Mouse (Mus musculus): ENCODE measurements around the gene Slc7a6.
"Not testable (repeated sequence)": the region's sequence is repeated elsewhere in the genome, so short reads cannot be mapped to it uniquely, and the experiment has no call there.

Gene Slc7a6

DNA sequence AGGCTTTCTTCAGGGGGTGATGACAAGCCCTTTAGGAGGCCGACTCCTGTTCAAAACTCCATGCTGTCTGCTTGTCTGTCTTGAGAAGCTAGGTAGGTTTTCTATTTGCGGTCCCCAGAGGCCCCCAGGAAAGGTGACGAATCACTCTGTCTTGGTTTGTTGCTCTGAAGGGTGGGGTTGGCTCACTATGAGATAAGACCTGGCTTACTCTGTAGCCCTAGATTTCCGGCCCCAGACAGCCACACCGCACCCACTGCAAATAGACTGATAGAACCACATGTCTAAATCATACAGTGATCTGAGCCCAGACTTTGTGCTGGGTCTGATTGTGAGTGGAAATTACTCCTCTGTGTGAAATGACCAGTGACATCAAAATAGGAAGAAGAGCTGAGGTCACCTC is 23.0 kb downstream of the Slc7a6 start:
- DNase-seq = no peak

DNA sequence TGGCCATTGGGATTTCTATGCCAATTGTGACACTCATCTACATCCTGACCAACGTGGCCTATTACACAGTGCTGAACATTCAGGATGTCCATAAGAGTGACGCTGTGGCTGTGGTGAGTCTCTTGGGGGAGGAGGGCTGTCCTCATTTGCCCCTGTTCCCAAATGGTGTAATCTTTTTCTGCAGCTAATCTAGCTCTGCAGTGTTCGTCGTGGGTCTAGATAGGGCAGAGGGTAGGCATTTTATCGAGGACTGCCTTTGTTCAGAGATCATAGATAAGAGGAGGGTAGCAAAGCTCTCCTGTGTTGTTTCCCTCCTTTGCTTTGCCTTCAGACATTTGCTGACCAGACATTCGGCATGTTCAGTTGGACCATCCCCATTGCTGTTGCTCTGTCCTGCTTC is 24.5 kb downstream of the Slc7a6 start:
- DNase-seq = no peak

DNA sequence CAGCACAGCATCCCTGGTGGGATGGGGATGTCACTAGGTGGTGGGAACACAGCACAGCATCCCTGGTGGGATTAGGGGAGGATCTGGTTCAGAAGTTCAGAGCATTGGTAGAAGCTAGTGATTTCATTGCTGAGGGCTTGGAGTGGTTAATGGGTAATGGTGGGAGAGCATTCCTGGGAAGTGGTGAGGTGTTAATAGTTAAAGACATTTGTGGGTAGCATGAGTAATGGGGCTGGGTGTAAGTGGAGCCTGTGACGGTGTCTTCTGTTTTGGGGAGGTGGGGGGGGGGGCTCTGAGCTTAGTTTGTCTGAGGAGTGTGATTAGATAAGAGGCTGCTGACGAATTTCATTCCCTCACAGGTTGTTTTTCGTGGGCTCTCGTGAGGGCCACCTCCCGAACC is 25.4 kb downstream of the Slc7a6 start:
- no peak for DNase-seq

DNA sequence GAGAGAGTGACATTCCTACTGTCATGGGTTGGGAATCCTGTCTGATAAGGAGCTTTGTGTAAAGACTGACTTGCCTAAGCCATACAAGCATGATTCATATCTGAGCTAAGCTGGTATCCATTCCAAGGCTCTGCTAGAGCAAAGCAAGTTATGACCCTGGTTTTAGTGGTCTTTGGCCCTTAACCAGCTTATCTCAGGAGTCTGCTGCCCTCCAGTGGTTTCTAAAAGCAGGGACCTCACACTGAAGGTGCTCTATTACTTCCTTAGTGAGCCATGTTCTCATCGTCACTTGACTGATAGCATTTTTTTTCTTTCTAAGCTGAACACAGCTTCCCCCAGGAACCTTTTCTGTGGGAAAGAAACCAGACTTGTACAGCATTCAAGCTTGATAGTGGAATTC is 30.1 kb downstream of the Slc7a6 start:
- peak; percentile 52 for DNase-seq

DNA sequence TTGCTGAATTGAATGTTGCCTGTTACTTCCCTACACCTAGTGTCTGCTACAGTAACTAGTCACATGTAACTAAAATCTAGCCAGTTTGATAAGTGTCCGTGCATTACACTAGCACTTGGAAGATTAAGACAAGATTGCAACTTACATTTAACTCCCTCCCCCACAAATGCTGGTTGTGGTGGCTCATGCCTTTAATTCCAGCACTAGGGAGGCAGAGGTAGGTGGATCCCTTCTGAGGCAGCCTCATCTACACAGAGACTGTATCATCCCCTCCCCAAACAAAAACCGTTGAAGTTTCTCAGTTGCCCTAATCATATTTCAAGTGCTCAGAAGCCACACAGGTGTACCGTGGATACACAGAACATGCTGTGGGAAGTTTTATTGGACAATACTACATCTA is 30.9 kb downstream of the Slc7a6 start:
- not testable (repeated sequence) for DNase-seq

DNA sequence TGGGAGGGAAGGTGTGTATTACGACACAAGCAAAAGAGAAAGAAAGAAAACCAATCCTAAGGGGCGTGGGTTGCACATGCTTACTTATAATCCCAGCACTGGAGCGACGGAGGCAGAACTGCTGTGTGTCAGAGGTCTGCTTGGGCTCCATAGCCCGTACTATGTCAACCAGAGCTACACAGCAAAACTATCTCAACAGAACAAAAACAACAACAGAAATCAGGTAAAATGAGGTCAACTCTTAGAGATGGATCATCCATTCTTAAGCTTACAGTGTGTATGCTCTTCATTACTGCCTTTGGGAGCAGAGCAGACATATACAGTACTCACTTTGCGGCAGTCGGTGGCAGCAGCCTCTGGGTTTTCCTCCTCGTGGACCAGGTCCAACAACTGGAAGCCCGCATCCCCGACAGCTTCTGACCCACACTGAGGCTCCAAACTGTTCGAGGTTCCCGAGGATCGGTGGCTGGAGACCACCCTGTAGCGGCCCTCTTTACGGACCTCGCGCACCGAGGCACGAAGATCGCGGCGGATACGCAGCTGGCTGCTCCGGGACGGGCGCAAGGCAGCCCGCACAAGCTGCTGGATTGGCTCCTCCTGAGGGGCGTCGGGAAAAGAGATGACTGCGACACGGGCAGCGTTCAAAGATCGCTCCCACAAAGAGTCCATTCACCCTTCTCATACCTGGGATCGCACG is 41.5 kb downstream of the Slc7a6 start:
- DNase-seq = no peak

DNA sequence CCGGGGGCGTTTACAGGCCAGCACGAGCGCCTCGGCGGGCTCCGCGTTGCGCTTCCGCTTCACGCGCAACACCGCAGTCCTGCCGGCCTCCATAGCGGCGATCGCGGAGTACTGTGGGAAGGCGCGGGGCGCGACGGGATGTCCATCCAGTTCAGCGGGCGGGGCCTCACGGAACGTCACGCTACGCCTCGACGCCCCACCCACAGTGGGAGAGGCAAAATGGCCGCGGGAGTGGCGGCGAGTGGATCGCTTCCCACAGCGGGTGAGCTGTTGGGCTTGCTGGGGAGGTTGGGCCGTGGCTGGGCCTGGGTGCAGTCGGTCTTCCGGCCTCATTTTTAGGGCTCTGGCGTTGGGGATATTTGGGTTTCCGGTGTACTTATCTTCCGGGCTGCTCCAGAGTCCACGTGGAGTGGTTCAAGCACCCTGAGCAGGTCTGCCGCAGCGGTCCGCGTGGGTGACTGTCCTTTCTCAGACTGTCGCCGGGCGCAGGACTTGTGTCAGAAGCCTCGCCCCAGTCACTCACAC is 42.2 kb downstream of the Slc7a6 start, which contains the start of the genes Slc7a6os and Prmt7:
Gene Slc7a6os, minus strand, starts transcription at position 115 of the 525 bp plus-strand sequence.
Gene Prmt7, plus strand, starts transcription at position 116 of the 525 bp plus-strand sequence.
- peak; percentile 95 for DNase-seq

DNA sequence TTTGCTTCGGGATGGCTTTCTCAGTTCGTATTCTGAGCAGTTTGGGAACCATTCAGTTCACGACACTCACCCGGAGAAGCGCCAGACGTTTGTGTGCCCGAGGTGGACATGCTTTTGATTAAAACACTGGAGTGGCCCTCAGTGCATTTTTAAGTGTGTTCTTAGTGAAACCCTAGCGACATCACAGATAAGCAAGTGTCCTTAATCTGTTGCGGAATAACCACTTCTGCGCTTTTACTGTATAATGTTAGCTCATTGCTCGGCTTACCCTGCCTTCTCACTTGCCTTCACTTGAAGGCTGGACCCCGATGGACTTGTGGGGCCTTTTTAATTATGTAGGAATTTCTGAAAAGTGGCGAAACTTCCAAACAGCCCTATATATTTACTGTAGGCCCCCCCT is 42.8 kb downstream of the Slc7a6 start:
- DNase-seq = no peak

DNA sequence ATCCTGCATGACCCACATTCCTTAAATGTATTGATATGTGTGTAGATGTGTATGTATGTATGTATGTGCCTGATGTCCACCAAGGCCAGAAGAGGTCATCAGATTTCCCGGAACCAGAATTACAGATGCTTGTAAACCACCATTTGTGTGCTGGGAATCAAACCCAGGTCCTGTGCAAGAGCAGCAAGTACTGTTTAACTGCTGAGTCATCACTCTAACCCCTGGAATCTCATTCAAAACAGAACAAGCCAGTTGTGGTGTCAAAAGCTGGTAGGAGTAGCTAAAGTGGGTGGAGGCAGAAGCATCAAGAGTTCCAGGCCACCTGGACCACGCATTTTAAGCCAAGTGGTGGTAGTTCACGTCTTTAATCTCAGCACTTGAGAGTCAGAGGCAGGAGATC is 45.3 kb downstream of the Slc7a6 start:
- no peak for DNase-seq

DNA sequence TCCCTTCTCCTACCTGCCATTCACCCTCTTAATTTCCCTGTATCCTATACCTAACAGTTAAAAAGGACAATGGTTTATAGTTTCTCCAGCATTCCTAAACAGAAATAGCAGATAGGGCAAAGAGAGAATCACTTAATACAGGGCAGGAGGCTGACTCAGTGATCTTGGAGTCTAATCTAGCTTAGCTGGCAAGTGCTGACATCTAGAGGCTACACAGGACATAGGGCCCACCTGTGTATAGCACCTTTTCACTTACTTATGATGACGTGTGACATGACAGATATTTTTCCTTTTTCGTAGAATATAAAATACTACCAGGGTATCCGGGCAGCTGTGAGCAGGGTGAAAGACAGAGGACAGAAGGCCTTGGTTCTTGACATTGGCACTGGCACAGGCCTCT is 51.0 kb downstream of the Slc7a6 start:
- DNase-seq = no peak

DNA sequence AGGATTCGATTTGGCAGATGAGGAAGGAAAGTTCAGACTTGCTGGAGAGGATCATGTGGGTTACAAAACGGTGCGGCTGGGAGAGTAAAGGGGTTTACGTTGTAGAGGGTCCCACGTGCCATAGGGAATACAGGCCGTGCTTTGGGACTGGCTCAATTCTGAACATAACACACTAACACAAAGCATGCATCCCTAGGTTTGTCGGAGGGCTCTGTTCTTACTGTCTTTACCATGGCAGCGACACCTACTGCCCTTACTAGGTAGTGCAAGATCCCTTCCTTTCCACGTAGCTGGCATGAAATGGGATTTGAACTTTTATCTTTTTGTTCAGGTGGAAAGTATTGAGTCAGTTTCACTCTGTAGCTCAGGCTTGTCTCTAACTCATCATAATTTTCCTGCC is 57.9 kb downstream of the Slc7a6 start:
- DNase-seq = peak; percentile 69

DNA sequence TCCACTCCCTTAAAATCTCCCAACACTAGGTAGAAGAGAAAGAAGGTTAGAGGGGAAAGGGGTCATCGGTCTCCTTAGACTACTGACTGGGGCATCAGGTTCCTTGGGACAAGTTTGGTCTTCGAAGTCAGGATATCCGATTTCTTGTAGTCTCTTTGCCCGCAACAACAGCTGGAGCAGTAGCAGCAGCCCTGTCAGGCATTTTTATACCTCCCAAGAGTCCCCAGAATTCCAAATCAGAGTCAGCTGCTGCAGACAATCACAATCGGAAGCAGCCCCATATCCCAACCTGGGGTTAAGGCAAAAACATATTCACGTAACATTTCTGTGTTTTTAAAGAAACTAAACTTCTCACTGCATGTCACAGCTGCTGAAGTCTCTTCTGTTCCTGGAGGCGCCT is 62.9 kb downstream of the Slc7a6 start:
- no peak for DNase-seq

DNA sequence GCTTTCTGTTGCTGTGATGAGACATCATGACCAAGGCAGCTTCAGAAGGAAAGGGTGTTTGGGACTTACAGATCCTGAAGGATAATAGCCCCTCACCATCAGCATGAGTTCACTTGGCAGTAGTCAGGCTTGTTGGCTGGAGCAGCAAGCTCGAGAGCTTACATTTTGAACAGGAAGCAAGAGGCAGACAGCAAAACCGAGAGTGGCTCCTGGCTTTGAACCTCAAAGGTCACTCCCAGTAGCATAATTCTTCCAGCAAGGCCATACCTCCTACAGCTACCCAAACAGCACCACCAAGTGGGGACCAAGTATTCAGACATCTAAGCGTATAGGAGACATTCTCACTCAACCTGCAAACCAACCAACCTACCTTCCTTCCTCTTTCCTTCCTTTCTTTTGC is 64.1 kb downstream of the Slc7a6 start:
- no peak for DNase-seq

DNA sequence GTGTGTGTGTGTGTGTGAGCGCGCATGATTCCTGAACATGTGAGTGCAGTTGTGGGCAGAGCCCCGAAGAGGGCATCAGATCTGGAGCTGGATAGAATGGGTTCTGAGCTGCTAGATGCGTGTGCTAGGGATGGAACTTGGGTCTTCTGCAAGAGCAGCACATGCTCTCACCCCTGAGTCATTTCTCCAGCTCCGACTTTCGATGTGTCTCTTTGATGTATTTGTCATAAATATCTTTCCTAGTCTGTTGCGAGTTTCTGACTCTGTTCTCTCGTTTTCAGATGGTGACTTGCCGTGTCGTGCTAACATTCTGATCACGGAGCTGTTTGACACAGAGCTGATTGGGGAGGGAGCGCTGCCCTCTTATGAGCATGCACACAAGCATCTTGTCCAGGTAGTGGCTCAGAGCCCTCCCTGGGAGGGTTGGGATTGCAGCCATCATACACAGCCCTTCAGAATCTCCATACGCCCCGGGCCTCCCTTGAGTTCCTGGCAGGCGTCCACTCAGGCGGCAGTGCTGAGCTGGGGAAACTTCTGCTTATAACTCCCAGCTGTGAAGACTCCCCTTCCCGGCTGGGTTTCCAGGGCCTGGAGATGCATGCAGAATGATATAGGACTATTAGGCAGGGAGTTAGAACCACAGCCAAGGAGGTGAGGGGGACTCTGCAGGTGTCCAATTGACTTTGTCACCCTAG is 66.1 kb downstream of the Slc7a6 start:
- DNase-seq = no peak

DNA sequence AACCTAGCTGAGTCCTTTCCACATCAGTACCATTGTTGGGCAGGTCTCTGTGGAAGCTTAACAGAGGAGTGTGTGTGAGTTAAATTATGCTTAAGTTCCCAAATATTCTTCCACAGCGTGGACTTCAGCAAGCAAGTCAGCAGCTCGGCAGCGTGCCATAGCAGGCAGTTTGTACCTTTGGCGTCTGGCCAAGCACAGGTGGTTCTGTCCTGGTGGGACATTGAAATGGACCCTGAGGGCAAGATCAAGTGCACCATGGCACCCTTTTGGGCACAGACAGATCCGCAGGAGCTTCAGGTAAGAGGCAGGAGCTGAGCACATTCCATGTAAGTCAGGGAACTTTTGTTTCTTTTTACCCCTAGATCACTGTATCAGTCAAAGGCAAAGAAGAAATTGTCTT is 68.4 kb downstream of the Slc7a6 start:
- DNase-seq = no peak

Measured in lung, postnatal 14 days (tissue).